Mouse (Mus musculus) left cerebral cortex, postnatal 36 days (tissue): ENCODE results near the gene Ift46. TPM values are rescaled to one million over a fixed set of nuclear protein-coding genes. Genes with fewer than 3 reads are reported as not detected.

ENCODE experiments used
- DNase-seq, 2 experiments: peaks; one replicate each; pipeline ENCODE4 v3.0.0; 2021 to 2022; ENCODE audit warnings: low spot score in 2 of 2, mixed read lengths in 1 of 2
- intact Hi-C: fragments of 180-260 bp; cut with DNase I; formaldehyde crosslinking; loops from one replicate; pipeline ENCODE4 v1.15.1; 2025
- total RNA-seq, 2 experiments: library from RNA; stranded (reverse); gene quantifications; 2 replicates each; pipeline ENCODE4 v1.2.3; 2021

The Ift46 gene
- total RNA-seq, 2 experiments from 2014 or later, result 65.0 to 72.9 TPM

- DNase-seq, result no peak
- intact Hi-C loops, result no loop called here
These were observed 34.0 kb downstream of the Ift46 start for GRCm38 (mm10) chr9:44801669-44802068.

- no peak for DNase-seq
- intact Hi-C loops, result no loop called here
These were observed 35.2 kb downstream of the Ift46 start, which contains the start of gene Ttc36 for GRCm38 (mm10) chr9:44802808-44803450. TSS of gene Ttc36 (minus strand) at chr9:44803072.

- no peak for DNase-seq
- intact Hi-C loops, result no loop called here
These were observed 37.0 kb downstream of the Ift46 start for GRCm38 (mm10) chr9:44804678-44805077.

GRCm38 (mm10) chr9:44805536-44805935 is 37.8 kb downstream of the Ift46 start:
- no peak for DNase-seq
- intact Hi-C loops, result no loop called here

- DNase-seq, result no peak
- intact Hi-C loops, result no loop called here
These were observed 39.4 kb downstream of the Ift46 start for GRCm38 (mm10) chr9:44807141-44807540.

- no peak for DNase-seq
- intact Hi-C loops, result no loop called here
These were observed 40.1 kb downstream of the Ift46 start for GRCm38 (mm10) chr9:44807778-44808177.

- intact Hi-C loops, result no loop called here
- DNase-seq, result no peak
These were observed 42.6 kb downstream of the Ift46 start for GRCm38 (mm10) chr9:44810316-44810715.

- intact Hi-C loops, result no loop called here
- DNase-seq, result no peak
These were observed 46.5 kb downstream of the Ift46 start for GRCm38 (mm10) chr9:44814179-44814578.

- no peak for DNase-seq
These were observed 49.8 kb downstream of the Ift46 start for GRCm38 (mm10) chr9:44817522-44817921.

GRCm38 (mm10) chr9:44819920-44820827 is 52.5 kb downstream of the Ift46 start:
- DNase-seq, result no peak
- intact Hi-C loops, result no loop called here

More at GRCm38 (mm10) chr9:44817522-44817921, 49.8 kb downstream of the Ift46 start:
- intact Hi-C loops, result no loop called here

GRCm38 (mm10) chr9:44826660-44827059 is 59.0 kb downstream of the Ift46 start:
- intact Hi-C loops, result no loop called here
- DNase-seq, result no peak

GRCm38 (mm10) chr9:44828944-44829343 is 61.2 kb downstream of the Ift46 start:
- peak in 1 of 2 experiments; percentile 41 for DNase-seq
- intact Hi-C loops, result no loop called here

GRCm38 (mm10) chr9:44830506-44830905 is 62.8 kb downstream of the Ift46 start:
- no peak for DNase-seq
- intact Hi-C loops, result no loop called here

- no peak for DNase-seq
- intact Hi-C loops, result no loop called here
These were observed 64.6 kb downstream of the Ift46 start for GRCm38 (mm10) chr9:44832356-44832755.

GRCm38 (mm10) chr9:44836439-44836838 is 68.7 kb downstream of the Ift46 start:
- intact Hi-C loops, result loop anchor here (2.0 to 5.0 kb wide), 2 partner anchors 46 to 84 kb away; partner anchors contain the start of genes Atp5l and Kmt2a
- DNase-seq, result peak; percentile 63 to 67

- intact Hi-C loops, result no loop called here
These were observed 73.5 kb downstream of the Ift46 start for GRCm38 (mm10) chr9:44841241-44841640.

More at GRCm38 (mm10) chr9:44841241-44841640, 73.5 kb downstream of the Ift46 start:
- no peak for DNase-seq

Other genes starting within 250 kb of the Ift46 start
- not detected for gene Cxcr5, start 206.0 kb upstream of the Ift46 start, total RNA-seq
- gene Ddx6, start 163.0 kb upstream of the Ift46 start, total RNA-seq, result 100 to 1,000 TPM; 128 to 140 TPM
- under 1 TPM in 1 of 2 experiments, not detected in 1; 0.27 TPM for gene Treh, start 94.7 kb upstream of the Ift46 start, total RNA-seq
- gene Phldb1, start 32.7 kb upstream of the Ift46 start, total RNA-seq, result 10 to 100 TPM; 74.9 to 86.3 TPM
- 10 to 100 TPM; 89.0 to 99.0 TPM for gene Arcn1, start 63 bp upstream of the Ift46 start, total RNA-seq
- 10 to 100 TPM; 54.0 to 54.9 TPM for gene Tmem25, start 31.4 kb downstream of the Ift46 start, total RNA-seq
- 1 to 10 TPM in 1 of 2 experiments, not detected in 1; 1.4 TPM for gene Ttc36, start 35.2 kb downstream of the Ift46 start, total RNA-seq
- 10 to 100 TPM; 52.2 to 79.3 TPM for gene Kmt2a, start 113.4 kb downstream of the Ift46 start, total RNA-seq
- gene Atp5l, start 152.8 kb downstream of the Ift46 start, total RNA-seq, result 100 to 1,000 TPM; 303 to 311 TPM
- 10 to 100 TPM; 60.9 to 78.5 TPM for gene Ube4a, start 197.7 kb downstream of the Ift46 start, total RNA-seq
- not detected for gene Cd3g, start 212.5 kb downstream of the Ift46 start, total RNA-seq
- gene Cd3d, start 213.9 kb downstream of the Ift46 start, total RNA-seq, result not detected
- not detected for gene Cd3e, start 241.7 kb downstream of the Ift46 start, total RNA-seq